Mouse (Mus musculus) erythroid progenitor cell, adult 5-6 weeks (primary cell): ENCODE data around the gene Ttc29. TPM values are rescaled to one million over a fixed set of nuclear protein-coding genes. Genes with fewer than 3 reads are reported as not detected.

ENCODE experiments used
- ATAC-seq: replicated peaks from 2 replicates; pipeline ENCODE4 v1.8.0; 2016; ENCODE audit warnings: moderate number of reproducible peaks, mild to moderate bottlenecking, moderate TSS enrichment, inconsistent platforms; ENCODE audit not compliant: poor library complexity, low FRiP score, severe bottlenecking
- total RNA-seq, 2 experiments: library from RNA; stranded (forward) in 1 of 2; stranded (reverse) in 1 of 2; fragments of 150-400 nt in 1 of 2; fragments of 186-747, 209-891 nt in 1 of 2; gene quantifications; 2 replicates each; pipeline versions ENCODE4 v1.2.3 to v1.2.4; 2015 to 2017; ENCODE audit warnings: low replicate concordance in 2 of 2

Gene Ttc29
- total RNA-seq, 2 experiments from 2014 or later, result not detected

- ATAC-seq, result no peak
Measured at GRCm38 (mm10) chr8:78390756-78391155, 177.7 kb downstream of the Ttc29 start.

- ATAC-seq, result no peak
Measured at GRCm38 (mm10) chr8:78419272-78419671, 206.2 kb downstream of the Ttc29 start.

- no peak for ATAC-seq
Measured at GRCm38 (mm10) chr8:78420101-78420503, 207.0 kb downstream of the Ttc29 start.

- ATAC-seq, result no peak
Measured at GRCm38 (mm10) chr8:78423937-78424336, 210.8 kb downstream of the Ttc29 start.

GRCm38 (mm10) chr8:78426455-78426854 is 213.4 kb downstream of the Ttc29 start:
- ATAC-seq, result no peak

- ATAC-seq, result no peak
Measured at GRCm38 (mm10) chr8:78426875-78427768, 214.0 kb downstream of the Ttc29 start.

GRCm38 (mm10) chr8:78427769-78428130 is 214.7 kb downstream of the Ttc29 start:
- ATAC-seq, result no peak

GRCm38 (mm10) chr8:78428148-78428547 is 215.1 kb downstream of the Ttc29 start:
- no peak for ATAC-seq

GRCm38 (mm10) chr8:78431356-78431755 is 218.3 kb downstream of the Ttc29 start:
- no peak for ATAC-seq

GRCm38 (mm10) chr8:78432451-78432850 is 219.4 kb downstream of the Ttc29 start:
- ATAC-seq, result no peak

- ATAC-seq, result no peak
Measured at GRCm38 (mm10) chr8:78433318-78433717, 220.2 kb downstream of the Ttc29 start.

GRCm38 (mm10) chr8:78434340-78434739 is 221.2 kb downstream of the Ttc29 start:
- ATAC-seq, result no peak

- ATAC-seq, result no peak
Measured at GRCm38 (mm10) chr8:78434823-78435623, 221.9 kb downstream of the Ttc29 start.

- no peak for ATAC-seq
Measured at GRCm38 (mm10) chr8:78435624-78435960, 222.5 kb downstream of the Ttc29 start.

GRCm38 (mm10) chr8:78436071-78436651 is 223.1 kb downstream of the Ttc29 start, which contains the start of gene Pou4f2:
Pou4f2 (minus strand) TSS chr8:78436645.
- no peak for ATAC-seq

- no peak for ATAC-seq
Measured at GRCm38 (mm10) chr8:78436661-78437060, 223.6 kb downstream of the Ttc29 start.

GRCm38 (mm10) chr8:78437140-78438045 is 224.3 kb downstream of the Ttc29 start:
- no peak for ATAC-seq

GRCm38 (mm10) chr8:78438121-78438520 is 225.0 kb downstream of the Ttc29 start:
- no peak for ATAC-seq

- no peak for ATAC-seq
Measured at GRCm38 (mm10) chr8:78442781-78443180, 229.7 kb downstream of the Ttc29 start.
